Mouse (Mus musculus): ENCODE data around the gene Pold2. TPM values are rescaled to one million over a fixed set of nuclear protein-coding genes. Genes with fewer than 3 reads are reported as not detected.
A peak's percentile ranks its signal among the peaks of the same experiment; 100 is the strongest.

The Pold2 gene
- 28.1 and 28.8 TPM in 2 replicates for polyA plus RNA-seq (2012; rRNA removed)

GRCm38 (mm10) chr11:5877921-5878526 lies at the start of gene Pold2:
Gene Pold2, minus strand, starts transcription at chr11:5878292.
- DNase-seq (ENCODE audit: extremely low spot score in 1 of 2, low spot score in 1 of 2), result peak; percentile 96 to 98

- no peak for DNase-seq (ENCODE audit: extremely low spot score in 1 of 2, low spot score in 1 of 2)
Observed at GRCm38 (mm10) chr11:5926696-5927220, 48.7 kb upstream of the Pold2 start.

GRCm38 (mm10) chr11:5924699-5925098 lies 46.6 kb upstream of the Pold2 start:
- DNase-seq (ENCODE audit: extremely low spot score in 1 of 2, low spot score in 1 of 2), result no peak

- no peak for DNase-seq (ENCODE audit: extremely low spot score in 1 of 2, low spot score in 1 of 2)
Observed at GRCm38 (mm10) chr11:5920323-5920960, 42.4 kb upstream of the Pold2 start.

- no peak for DNase-seq (ENCODE audit: extremely low spot score in 1 of 2, low spot score in 1 of 2)
Observed at GRCm38 (mm10) chr11:5919606-5920005, 41.5 kb upstream of the Pold2 start.

- DNase-seq (ENCODE audit: extremely low spot score in 1 of 2, low spot score in 1 of 2), result no peak
Observed at GRCm38 (mm10) chr11:5918111-5918510, 40.0 kb upstream of the Pold2 start.

GRCm38 (mm10) chr11:5916178-5916548 lies 38.1 kb upstream of the Pold2 start:
- DNase-seq (ENCODE audit: extremely low spot score in 1 of 2, low spot score in 1 of 2), result peak in 1 of 2 experiments; percentile 51

- peak in 1 of 2 experiments; percentile 68 for DNase-seq (ENCODE audit: extremely low spot score in 1 of 2, low spot score in 1 of 2)
Observed at GRCm38 (mm10) chr11:5915429-5916177, 37.5 kb upstream of the Pold2 start.

- no peak for DNase-seq (ENCODE audit: extremely low spot score in 1 of 2, low spot score in 1 of 2)
Observed at GRCm38 (mm10) chr11:5914940-5915339, 36.8 kb upstream of the Pold2 start.

GRCm38 (mm10) chr11:5913936-5914335 lies 35.8 kb upstream of the Pold2 start:
- DNase-seq (ENCODE audit: extremely low spot score in 1 of 2, low spot score in 1 of 2), result no peak

- no peak for DNase-seq (ENCODE audit: extremely low spot score in 1 of 2, low spot score in 1 of 2)
Observed at GRCm38 (mm10) chr11:5913256-5913655, 35.2 kb upstream of the Pold2 start.

GRCm38 (mm10) chr11:5912635-5913034 lies 34.5 kb upstream of the Pold2 start:
- peak in 1 of 2 experiments; percentile 84 for DNase-seq (ENCODE audit: extremely low spot score in 1 of 2, low spot score in 1 of 2)

- no peak for DNase-seq (ENCODE audit: extremely low spot score in 1 of 2, low spot score in 1 of 2)
Observed at GRCm38 (mm10) chr11:5908642-5909041, 30.6 kb upstream of the Pold2 start.

GRCm38 (mm10) chr11:5907096-5907495 lies 29.0 kb upstream of the Pold2 start:
- no peak for DNase-seq (ENCODE audit: extremely low spot score in 1 of 2, low spot score in 1 of 2)

GRCm38 (mm10) chr11:5905778-5906518 lies 27.9 kb upstream of the Pold2 start:
- no peak for DNase-seq (ENCODE audit: extremely low spot score in 1 of 2, low spot score in 1 of 2)

GRCm38 (mm10) chr11:5904871-5905270 lies 26.8 kb upstream of the Pold2 start:
- no peak for DNase-seq (ENCODE audit: extremely low spot score in 1 of 2, low spot score in 1 of 2)

- DNase-seq (ENCODE audit: extremely low spot score in 1 of 2, low spot score in 1 of 2), result no peak
Observed at GRCm38 (mm10) chr11:5904357-5904756, 26.3 kb upstream of the Pold2 start.

- no peak for DNase-seq (ENCODE audit: extremely low spot score in 1 of 2, low spot score in 1 of 2)
Observed at GRCm38 (mm10) chr11:5903844-5904243, 25.8 kb upstream of the Pold2 start.

GRCm38 (mm10) chr11:5902390-5902789 lies 24.3 kb upstream of the Pold2 start:
- no peak for DNase-seq (ENCODE audit: extremely low spot score in 1 of 2, low spot score in 1 of 2)

GRCm38 (mm10) chr11:5901950-5902349 lies 23.9 kb upstream of the Pold2 start:
- DNase-seq (ENCODE audit: extremely low spot score in 1 of 2, low spot score in 1 of 2), result peak in 1 of 2 experiments; percentile 72

- DNase-seq (ENCODE audit: extremely low spot score in 1 of 2, low spot score in 1 of 2), result no peak
Observed at GRCm38 (mm10) chr11:5901320-5901719, 23.2 kb upstream of the Pold2 start.

Data from frontal cortex, adult 2 months (tissue).